Mouse (Mus musculus) ovary, adult 18-20 months (tissue): ENCODE data around the gene Actr5.
A peak's percentile ranks its signal among the peaks of the same experiment; 100 is the strongest.

Experiments used
- DNase-seq: peaks from one replicate; pipeline ENCODE4 v3.0.0; 2022; ENCODE audit warnings: low spot score, mixed read lengths

The Actr5 gene

GRCm38 (mm10) chr2:158667671-158668432, 43.2 kb downstream of the Actr5 start:
- no peak for DNase-seq

- no peak for DNase-seq
Measured at GRCm38 (mm10) chr2:158668433-158669010, 43.8 kb downstream of the Actr5 start.

- no peak for DNase-seq
Measured at GRCm38 (mm10) chr2:158669199-158670195, 44.8 kb downstream of the Actr5 start.

- no peak for DNase-seq
Measured at GRCm38 (mm10) chr2:158670571-158670970, 45.9 kb downstream of the Actr5 start.

GRCm38 (mm10) chr2:158672829-158673228, 48.1 kb downstream of the Actr5 start:
- peak; percentile 51 for DNase-seq

GRCm38 (mm10) chr2:158673493-158673892, 48.8 kb downstream of the Actr5 start:
- DNase-seq: no peak

GRCm38 (mm10) chr2:158674131-158674530, 49.4 kb downstream of the Actr5 start:
- peak; percentile 40 for DNase-seq

GRCm38 (mm10) chr2:158674759-158675158, 50.1 kb downstream of the Actr5 start:
- DNase-seq: no peak

GRCm38 (mm10) chr2:158675161-158675560, 50.5 kb downstream of the Actr5 start:
- no peak for DNase-seq

GRCm38 (mm10) chr2:158675907-158676533, 51.3 kb downstream of the Actr5 start:
- no peak for DNase-seq

- no peak for DNase-seq
Measured at GRCm38 (mm10) chr2:158677946-158678345, 53.3 kb downstream of the Actr5 start.

- no peak for DNase-seq
Measured at GRCm38 (mm10) chr2:158679091-158679490, 54.4 kb downstream of the Actr5 start.

- DNase-seq: no peak
Measured at GRCm38 (mm10) chr2:158680357-158680889, 55.7 kb downstream of the Actr5 start.

- no peak for DNase-seq
Measured at GRCm38 (mm10) chr2:158681714-158682113, 57.0 kb downstream of the Actr5 start.

GRCm38 (mm10) chr2:158682344-158683037, 57.8 kb downstream of the Actr5 start:
- DNase-seq: no peak

- no peak for DNase-seq
Measured at GRCm38 (mm10) chr2:158683038-158683413, 58.3 kb downstream of the Actr5 start.

GRCm38 (mm10) chr2:158684247-158684843, 59.7 kb downstream of the Actr5 start:
- DNase-seq: no peak

- no peak for DNase-seq
Measured at GRCm38 (mm10) chr2:158684910-158685309, 60.2 kb downstream of the Actr5 start.

- no peak for DNase-seq
Measured at GRCm38 (mm10) chr2:158686394-158686793, 61.7 kb downstream of the Actr5 start.

GRCm38 (mm10) chr2:158687804-158688241, 63.1 kb downstream of the Actr5 start:
- peak; percentile 24 for DNase-seq
